Mouse (Mus musculus): ENCODE data around the gene Fez1. TPM values are rescaled to one million over a fixed set of nuclear protein-coding genes. Genes with fewer than 3 reads are reported as not detected.
A peak's percentile ranks its signal among the peaks of the same experiment; 100 is the strongest.

Gene Fez1
- polyA plus RNA-seq, 1 experiment, result 32.8 TPM

GRCm38 (mm10) chr9:36832529-36832928, 10.9 kb downstream of the Fez1 start:
- Histone ChIP-seq H3K4me3 (ENCODE audit: insufficient read depth, low read length) (peak overlapping the region; percentile 68), H3K4me1 (ENCODE audit: control insufficient read depth, insufficient read depth, low read length) (no peaks in the 10 kb centered on the region), H3K27ac (ENCODE audit: insufficient read depth, low read length) (peak overlapping the region; percentile 22; the same call in 1 of the 2 replicates)
- TF ChIP-seq CTCF (IDR thresholded peaks at IDR 0.05; ENCODE audit: borderline replicate concordance, insufficient read depth, low read length) (no peak), POLR2A (IDR thresholded peaks at IDR 0.05; ENCODE audit: low read depth, low read length) (peak; percentile 72)

GRCm38 (mm10) chr9:36833043-36833881, 11.6 kb downstream of the Fez1 start:
- TF ChIP-seq POLR2A (IDR thresholded peaks at IDR 0.05; ENCODE audit: low read depth, low read length) (0 out of 2 replicates have a peak, but pooled peaks have one; percentile 21), CTCF (IDR thresholded peaks at IDR 0.05; ENCODE audit: borderline replicate concordance, insufficient read depth, low read length) (no peak)
- peak overlapping the region; percentile 1; the same call in 1 of the 2 replicates for H3K27ac ChIP-seq (ENCODE audit: insufficient read depth, low read length)

GRCm38 (mm10) chr9:36833914-36834313, 12.2 kb downstream of the Fez1 start:
- Histone ChIP-seq H3K27ac (ENCODE audit: insufficient read depth, low read length) (no peak overlapping the region), H3K4me1 (ENCODE audit: control insufficient read depth, insufficient read depth, low read length) (no peaks in the 10 kb centered on the region), H3K4me3 (ENCODE audit: insufficient read depth, low read length) (peak overlapping the region; percentile 68)
- no peak for TF ChIP-seq CTCF (IDR thresholded peaks at IDR 0.05; ENCODE audit: borderline replicate concordance, insufficient read depth, low read length)
- no peak for TF ChIP-seq POLR2A (IDR thresholded peaks at IDR 0.05; ENCODE audit: low read depth, low read length)

More at GRCm38 (mm10) chr9:36833043-36833881, 11.6 kb downstream of the Fez1 start:
- peak overlapping the region; percentile 68 for H3K4me3 ChIP-seq (ENCODE audit: insufficient read depth, low read length)
- no peaks in the 10 kb centered on the region for H3K4me1 ChIP-seq (ENCODE audit: control insufficient read depth, insufficient read depth, low read length)

- Histone ChIP-seq H3K4me1 (ENCODE audit: control insufficient read depth, insufficient read depth, low read length) (peaks cover 33% of the 10 kb centered on the region), H3K27ac (ENCODE audit: insufficient read depth, low read length) (peak overlapping the region; percentile 55), H3K4me3 (ENCODE audit: insufficient read depth, low read length) (no peak overlapping the region)
- TF ChIP-seq CTCF (IDR thresholded peaks at IDR 0.05; ENCODE audit: borderline replicate concordance, insufficient read depth, low read length) (no peak), POLR2A (IDR thresholded peaks at IDR 0.05; ENCODE audit: low read depth, low read length) (no peak)
These were observed 24.7 kb downstream of the Fez1 start for GRCm38 (mm10) chr9:36846346-36846745.

GRCm38 (mm10) chr9:36848661-36849060, 27.0 kb downstream of the Fez1 start:
- no peak overlapping the region for H3K4me3 ChIP-seq (ENCODE audit: insufficient read depth, low read length)
- H3K4me1 ChIP-seq (ENCODE audit: control insufficient read depth, insufficient read depth, low read length), result peaks cover 29% of the 10 kb centered on the region
- peak overlapping the region; percentile 92 for H3K27ac ChIP-seq (ENCODE audit: insufficient read depth, low read length)
- TF ChIP-seq CTCF (IDR thresholded peaks at IDR 0.05; ENCODE audit: borderline replicate concordance, insufficient read depth, low read length) (no peak), POLR2A (IDR thresholded peaks at IDR 0.05; ENCODE audit: low read depth, low read length) (no peak)

GRCm38 (mm10) chr9:36850091-36850490, 28.4 kb downstream of the Fez1 start:
- no peak overlapping the region for H3K4me3 ChIP-seq (ENCODE audit: insufficient read depth, low read length)
- H3K27ac ChIP-seq (ENCODE audit: insufficient read depth, low read length), result peak overlapping the region; percentile 47; the same call in 1 of the 2 replicates
- peaks cover 27% of the 10 kb centered on the region for H3K4me1 ChIP-seq (ENCODE audit: control insufficient read depth, insufficient read depth, low read length)
- no peak for TF ChIP-seq CTCF (IDR thresholded peaks at IDR 0.05; ENCODE audit: borderline replicate concordance, insufficient read depth, low read length)
- TF ChIP-seq POLR2A (IDR thresholded peaks at IDR 0.05; ENCODE audit: low read depth, low read length), result no peak

GRCm38 (mm10) chr9:36852175-36852574, 30.5 kb downstream of the Fez1 start:
- TF ChIP-seq POLR2A (IDR thresholded peaks at IDR 0.05; ENCODE audit: low read depth, low read length) (no peak), CTCF (IDR thresholded peaks at IDR 0.05; ENCODE audit: borderline replicate concordance, insufficient read depth, low read length) (no peak)
- no peak overlapping the region for H3K27ac ChIP-seq (ENCODE audit: insufficient read depth, low read length)

GRCm38 (mm10) chr9:36856351-36856750, 34.7 kb downstream of the Fez1 start:
- H3K4me3 ChIP-seq (ENCODE audit: insufficient read depth, low read length), result no peak overlapping the region
- no peaks in the 10 kb centered on the region for H3K4me1 ChIP-seq (ENCODE audit: control insufficient read depth, insufficient read depth, low read length)
- no peak for TF ChIP-seq CTCF (IDR thresholded peaks at IDR 0.05; ENCODE audit: borderline replicate concordance, insufficient read depth, low read length)
- no peak for TF ChIP-seq POLR2A (IDR thresholded peaks at IDR 0.05; ENCODE audit: low read depth, low read length)
- H3K27ac ChIP-seq (ENCODE audit: insufficient read depth, low read length), result no peak overlapping the region

More at GRCm38 (mm10) chr9:36852175-36852574, 30.5 kb downstream of the Fez1 start:
- H3K4me3 ChIP-seq (ENCODE audit: insufficient read depth, low read length), result no peak overlapping the region
- H3K4me1 ChIP-seq (ENCODE audit: control insufficient read depth, insufficient read depth, low read length), result peaks cover 16% of the 10 kb centered on the region

GRCm38 (mm10) chr9:36857476-36858117, 35.9 kb downstream of the Fez1 start:
- Histone ChIP-seq H3K4me1 (ENCODE audit: control insufficient read depth, insufficient read depth, low read length) (no peaks in the 10 kb centered on the region), H3K4me3 (ENCODE audit: insufficient read depth, low read length) (no peak overlapping the region), H3K27ac (ENCODE audit: insufficient read depth, low read length) (no peak overlapping the region)
- TF ChIP-seq POLR2A (IDR thresholded peaks at IDR 0.05; ENCODE audit: low read depth, low read length) (no peak), CTCF (IDR thresholded peaks at IDR 0.05; ENCODE audit: borderline replicate concordance, insufficient read depth, low read length) (no peak)

GRCm38 (mm10) chr9:36858677-36859076, 37.0 kb downstream of the Fez1 start:
- Histone ChIP-seq H3K4me1 (ENCODE audit: control insufficient read depth, insufficient read depth, low read length) (no peaks in the 10 kb centered on the region), H3K27ac (ENCODE audit: insufficient read depth, low read length) (no peak overlapping the region), H3K4me3 (ENCODE audit: insufficient read depth, low read length) (no peak overlapping the region)
- TF ChIP-seq CTCF (IDR thresholded peaks at IDR 0.05; ENCODE audit: borderline replicate concordance, insufficient read depth, low read length), result no peak
- TF ChIP-seq POLR2A (IDR thresholded peaks at IDR 0.05; ENCODE audit: low read depth, low read length), result no peak
